Mouse (Mus musculus) mouse trophoblast stem cell (cell line): ENCODE data around the gene Ccdc88a.
"Not testable (repeated sequence)": the region's sequence is repeated elsewhere in the genome, so short reads cannot be mapped to it uniquely, and the experiment has no call there.

Experiments
- in situ Hi-C, 2 experiments: fragments of 300-500 bp; cut with MseI, MboI; formaldehyde crosslinking; loops; 2 replicates in 1 of 2; 3 replicates in 1 of 2; pipeline ENCODE4 v1.15.1; 2025

The Ccdc88a gene

GRCm38 (mm10) chr11:29448741-29449140, 75.3 kb downstream of the Ccdc88a start:
- in situ Hi-C loops: no loop called here

GRCm38 (mm10) chr11:29474676-29475075, 101.2 kb downstream of the Ccdc88a start:
- in situ Hi-C loops: loop anchor here in 1 of 2 experiments (25.0 kb wide), 1 partner anchor 212 kb away; no protein-coding TSS in a partner anchor

- in situ Hi-C loops: loop anchor here in 1 of 2 experiments (25.0 kb wide), 1 partner anchor 231 kb away; no protein-coding TSS in a partner anchor
Observed at GRCm38 (mm10) chr11:29493135-29493534, 119.7 kb downstream of the Ccdc88a start.

GRCm38 (mm10) chr11:29496962-29497361, 123.5 kb downstream of the Ccdc88a start:
- in situ Hi-C loops: loop anchor here in 1 of 2 experiments (25.0 kb wide), 1 partner anchor 235 kb away; no protein-coding TSS in a partner anchor

- in situ Hi-C loops: no loop called here
Observed at GRCm38 (mm10) chr11:29503948-29504893, 130.8 kb downstream of the Ccdc88a start.

GRCm38 (mm10) chr11:29504899-29505625, 131.6 kb downstream of the Ccdc88a start:
- in situ Hi-C loops: no loop called here

DNA sequence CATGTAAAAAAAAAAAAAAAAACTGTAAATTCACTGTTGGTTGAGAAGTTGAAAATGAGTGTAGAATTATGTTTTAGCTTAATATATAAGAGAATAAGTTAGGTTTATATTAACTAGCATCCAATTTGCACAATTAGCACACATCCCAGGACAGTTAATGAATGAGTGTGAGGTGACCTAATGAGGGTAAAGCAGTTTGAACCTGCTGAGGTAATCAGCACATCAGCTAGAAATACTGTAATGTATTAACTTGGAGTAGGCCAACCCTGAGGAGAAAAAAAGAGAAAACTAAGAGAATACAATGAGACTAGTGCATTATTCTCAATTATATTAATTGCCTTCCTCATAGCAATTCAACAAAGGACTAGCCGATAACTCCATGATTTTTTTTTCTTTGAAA, 136.0 kb downstream of the Ccdc88a start:
- in situ Hi-C loops: no loop called here

- in situ Hi-C loops: no loop called here
Observed at GRCm38 (mm10) chr11:29512818-29513535, 139.5 kb downstream of the Ccdc88a start.

GRCm38 (mm10) chr11:29514325-29514681, 140.8 kb downstream of the Ccdc88a start:
- in situ Hi-C loops: no loop called here

DNA sequence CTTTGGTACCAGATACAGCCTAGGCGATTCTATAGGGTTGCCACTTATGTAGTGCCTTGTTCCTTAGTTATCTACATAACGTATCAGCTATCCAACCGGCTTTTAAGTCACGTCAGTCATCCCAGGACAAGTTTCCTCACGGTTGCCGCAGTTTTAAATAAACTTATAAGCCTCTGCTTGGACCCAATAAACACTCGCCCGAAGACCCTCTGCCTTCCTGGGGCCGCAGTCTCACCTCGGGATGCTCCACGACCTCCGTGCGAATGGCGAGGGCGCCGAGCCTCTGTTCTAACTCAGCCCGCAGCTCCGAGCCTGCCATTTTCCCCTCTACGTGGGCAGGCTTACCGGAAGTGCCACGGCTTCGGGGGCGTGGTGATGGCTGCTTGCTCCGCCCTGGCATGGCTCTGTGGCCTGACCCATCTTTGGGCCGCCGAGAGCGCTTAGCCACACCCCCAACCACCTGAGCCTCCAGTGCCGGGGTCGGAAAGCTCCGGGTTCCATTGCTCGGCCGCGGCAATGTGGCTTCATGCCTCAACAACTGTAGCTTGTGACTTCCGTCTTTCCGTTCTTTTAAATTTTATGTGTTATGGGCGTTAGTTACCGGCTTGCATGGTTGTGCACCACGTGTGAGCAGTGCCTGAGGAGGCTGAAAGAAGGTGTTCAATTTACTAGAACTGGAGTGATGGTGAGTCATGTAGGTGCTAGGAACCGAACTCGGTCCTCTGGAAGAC, 141.4 kb downstream of the Ccdc88a start, which contains the start of gene Prorsd1:
Prorsd1 (minus strand) TSS at position 352 of the 731 bp plus-strand sequence.
- in situ Hi-C loops: no loop called here

DNA sequence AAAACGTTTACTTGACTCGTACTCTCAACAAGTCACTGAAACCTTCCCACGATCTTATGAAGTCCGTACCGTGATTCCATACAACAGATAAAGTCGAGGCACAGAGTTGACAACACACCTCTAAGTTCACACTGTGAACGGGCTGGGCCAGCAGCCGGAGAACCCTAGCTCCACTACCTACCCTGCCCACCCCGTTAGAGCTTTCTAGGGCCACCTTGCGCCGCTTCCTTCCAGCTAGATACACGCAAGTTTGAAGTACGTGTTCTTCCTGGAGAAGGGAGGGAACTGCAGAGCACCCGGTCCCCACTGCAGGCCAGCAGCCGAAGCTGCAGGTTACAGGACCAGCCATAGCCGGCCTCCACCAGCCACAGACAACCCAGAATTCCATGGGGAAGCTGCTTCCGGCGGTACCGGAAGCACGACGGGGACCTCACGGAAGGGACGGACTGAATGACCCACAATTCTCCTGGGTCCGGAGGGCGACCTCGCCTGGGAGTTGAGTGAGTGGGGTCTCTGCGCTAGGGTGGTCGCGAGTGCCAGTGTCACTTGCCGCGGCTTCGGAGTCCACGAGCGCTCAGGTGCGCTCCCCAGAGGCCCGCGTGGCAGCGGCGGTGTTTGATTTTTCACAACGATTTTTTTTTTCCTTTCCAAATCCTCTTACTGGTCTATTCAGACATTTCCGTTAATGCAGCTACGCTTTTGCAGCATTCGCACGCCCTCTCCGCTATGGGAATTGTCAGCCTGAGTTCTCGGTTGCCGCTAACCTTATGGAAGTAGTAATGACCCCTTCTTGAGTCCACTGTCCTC, 152.7 kb downstream of the Ccdc88a start, which contains the start of gene Mtif2:
Mtif2 (plus strand) TSS at position 421 of the 807 bp plus-strand sequence.
- in situ Hi-C loops: no loop called here

DNA sequence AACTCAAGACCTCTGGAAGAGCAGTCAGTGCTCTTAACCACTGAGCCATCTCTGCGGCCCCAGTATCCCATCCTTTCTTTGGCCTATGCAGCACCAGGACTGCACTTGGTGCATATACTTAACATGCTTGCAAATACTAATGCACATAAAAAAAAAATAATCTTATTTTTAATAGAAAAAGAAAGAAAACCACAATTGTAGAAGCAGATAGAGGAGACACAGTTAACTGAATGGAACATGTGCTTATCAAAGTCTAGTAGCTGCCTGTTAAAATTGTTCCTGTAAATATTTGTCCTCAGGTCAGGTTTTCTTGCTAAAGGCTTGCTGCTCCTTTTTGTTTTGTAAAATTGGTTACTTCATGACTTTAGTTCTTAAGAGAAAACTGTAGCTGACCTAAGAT, 164.7 kb downstream of the Ccdc88a start:
- in situ Hi-C loops: no loop called here

DNA sequence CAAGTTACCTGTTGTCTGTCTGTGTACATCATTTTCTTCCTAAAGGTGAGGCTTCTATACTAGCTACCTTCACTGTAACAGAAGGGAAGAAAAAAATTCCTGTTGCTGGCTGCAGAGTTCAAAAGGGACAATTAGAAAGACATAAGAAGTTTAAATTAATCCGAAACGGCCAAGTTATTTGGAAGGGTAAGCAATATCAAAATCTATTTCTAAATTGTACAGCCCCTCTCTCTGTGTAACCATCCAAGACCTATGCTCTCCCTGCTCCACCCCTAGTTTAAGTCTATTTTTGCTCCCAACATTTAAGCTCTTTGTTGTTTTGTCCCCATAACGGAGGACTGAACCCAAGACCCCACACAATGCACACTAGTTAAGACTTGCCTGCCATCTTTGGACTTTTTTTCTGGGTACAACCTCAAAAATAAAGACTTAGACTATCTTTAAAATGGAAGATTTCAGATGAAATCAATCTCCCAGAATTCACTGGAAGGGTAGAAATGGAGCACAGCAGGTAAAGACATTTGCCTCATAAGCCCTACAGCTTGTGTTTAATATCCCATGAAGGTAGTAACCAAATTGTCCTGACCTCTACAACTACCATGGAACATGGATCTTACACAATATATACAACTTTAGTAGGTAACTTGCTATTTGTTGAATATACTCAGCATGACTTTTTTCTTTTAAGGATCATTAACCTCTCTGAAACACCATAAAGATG, 170.9 kb downstream of the Ccdc88a start:
- in situ Hi-C loops: no loop called here

DNA sequence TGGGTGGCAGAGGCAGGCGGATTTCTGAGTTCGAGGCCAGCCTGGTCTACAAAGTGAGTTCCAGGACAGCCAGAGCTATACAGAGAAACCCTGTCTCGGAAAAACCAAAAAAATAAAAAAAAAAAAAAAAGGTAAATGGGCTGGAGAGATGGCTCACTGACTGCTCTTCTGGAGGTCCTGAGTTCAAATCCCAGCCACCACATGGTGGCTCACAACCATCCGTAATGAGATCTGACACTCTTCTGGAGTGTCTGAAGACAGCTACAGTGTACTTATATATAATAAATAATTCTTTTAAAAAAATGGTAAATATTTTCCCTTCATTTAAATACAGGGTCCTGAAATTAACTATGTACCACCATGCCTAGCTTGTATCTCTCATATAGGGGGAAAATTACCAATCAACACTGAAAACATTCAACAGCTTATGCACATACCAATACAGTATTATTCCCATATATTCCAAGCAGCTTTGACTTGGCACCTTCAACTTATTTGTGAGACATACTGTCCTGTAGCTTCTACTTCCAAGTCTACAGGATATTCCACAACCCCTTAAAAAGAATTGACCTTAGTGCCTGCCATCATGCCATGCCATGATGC, 171.8 kb downstream of the Ccdc88a start:
- in situ Hi-C loops: not testable (repeated sequence)

- in situ Hi-C loops: not testable (repeated sequence)
Observed at GRCm38 (mm10) chr11:29546297-29546696, 172.8 kb downstream of the Ccdc88a start.

- in situ Hi-C loops: no loop called here
Observed at GRCm38 (mm10) chr11:29546762-29547161, 173.3 kb downstream of the Ccdc88a start.

DNA sequence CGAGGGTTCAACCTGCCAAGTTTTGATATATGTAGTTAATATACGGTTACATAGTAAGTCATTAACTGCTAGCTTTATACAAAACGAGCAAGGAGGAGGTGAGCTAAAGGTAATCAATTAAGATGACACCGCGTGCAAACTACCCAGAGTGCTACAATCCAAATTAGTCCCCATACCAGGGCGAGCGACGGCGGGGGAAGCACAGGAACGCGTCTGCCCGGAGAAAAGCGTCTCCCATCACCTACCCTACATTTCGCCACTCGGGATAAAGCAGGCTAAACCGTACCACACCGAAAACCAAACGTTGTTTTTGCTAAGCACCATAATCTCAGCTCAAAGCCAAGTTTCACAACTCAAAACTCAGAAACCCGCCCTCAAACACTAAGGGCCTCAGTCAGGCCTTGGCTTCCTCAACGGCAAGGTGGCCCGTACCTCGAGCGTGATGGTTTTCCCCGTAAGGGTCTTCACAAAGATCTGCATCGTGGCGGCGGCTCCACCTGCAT, 173.8 kb downstream of the Ccdc88a start:
- in situ Hi-C loops: no loop called here

DNA sequence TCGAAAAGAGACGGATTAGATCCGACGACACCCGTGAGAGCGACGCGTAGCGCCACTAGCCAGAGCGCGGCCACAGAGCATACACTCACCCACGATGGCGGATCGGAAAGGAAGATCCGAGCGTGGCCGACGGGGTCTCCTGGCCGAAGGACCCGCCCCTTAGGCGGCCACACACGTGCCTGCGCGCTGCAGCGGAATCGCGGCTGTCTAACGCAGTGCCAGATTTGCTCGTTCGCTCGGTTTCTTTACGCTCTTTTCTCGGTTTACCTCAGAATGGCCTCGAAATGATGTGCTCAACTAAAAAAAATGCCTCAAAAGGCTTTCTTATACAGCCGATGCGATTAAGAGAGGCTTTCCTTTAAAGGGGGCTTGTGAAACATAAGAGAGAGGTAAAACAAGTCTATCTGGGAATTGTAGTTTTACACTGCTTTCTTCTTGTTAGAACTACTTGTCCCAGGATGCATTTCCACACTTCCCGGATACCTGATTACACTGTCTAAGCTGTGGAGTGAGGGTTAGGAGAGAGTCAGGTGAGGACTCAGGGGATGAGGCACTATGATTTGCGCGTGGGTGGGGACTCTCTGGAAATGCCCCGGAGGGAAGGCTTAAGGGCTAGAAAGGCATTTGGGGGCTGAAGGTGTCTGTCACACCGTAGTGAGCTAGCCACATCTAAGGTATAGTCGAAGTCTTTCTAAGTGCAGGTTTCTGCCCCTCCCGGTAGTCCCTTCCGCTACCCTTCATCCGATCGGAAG, 174.5 kb downstream of the Ccdc88a start, which contains the start of the genes Clhc1 and Rps27a:
Clhc1 (plus strand) TSS at position 199 of the 752 bp plus-strand sequence.
Rps27a (minus strand) TSS at position 358 of the 752 bp plus-strand sequence.
- in situ Hi-C loops: no loop called here
